Mouse (Mus musculus) ES-E14 (cell line): ENCODE results near the gene Mfsd14b. TPM values are rescaled to one million over a fixed set of nuclear protein-coding genes. Genes with fewer than 3 reads are reported as not detected.

Source experiments
- DNase-seq: peaks from one replicate; pipeline ENCODE4 v3.0.0-alpha.2; 2013; ENCODE audit warnings: low read depth, low spot score
- H3K27ac ChIP-seq: 2 replicates; pipeline ENCODE4 v1.5.1; 2012; ENCODE audit warnings: low read depth, mild to moderate bottlenecking, low read length, moderate library complexity, mixed read lengths; ENCODE audit not compliant: poor library complexity, insufficient read depth, severe bottlenecking
- H3K36me3 ChIP-seq: 2 replicates; pipeline ENCODE4 v1.6.1; 2012; ENCODE audit warnings: mild to moderate bottlenecking, low read length, moderate library complexity, mixed read lengths; ENCODE audit not compliant: control insufficient read depth, poor library complexity, insufficient read depth, severe bottlenecking
- H3K4me1 ChIP-seq, 2 experiments: fragments of 150-350 bp in 1 of 2; sonication (generic) in 1 of 2; 2 replicates each; pipeline ENCODE4 v1.6.1; 2012; ENCODE audit warnings: low read length in 2 of 2, mild to moderate bottlenecking in 1 of 2, mixed read lengths in 1 of 2; ENCODE audit not compliant: control insufficient read depth in 2 of 2, insufficient read depth in 2 of 2, poor library complexity in 1 of 2
- H3K4me3 ChIP-seq, 2 experiments: fragments of 150-350 bp in 1 of 2; sonication (generic) in 1 of 2; 2 replicates each; pipeline ENCODE4 v1.5.1; 2012; ENCODE audit warnings: low read length in 2 of 2, low read depth in 1 of 2, mild to moderate bottlenecking in 1 of 2, mixed read lengths in 1 of 2; ENCODE audit not compliant: insufficient read depth in 1 of 2, poor library complexity in 1 of 2, severe bottlenecking in 1 of 2
- H3K9ac ChIP-seq: 2 replicates; pipeline ENCODE4 v1.6.1; 2012; ENCODE audit warnings: low read depth, mild to moderate bottlenecking, low read length, mixed read lengths; ENCODE audit not compliant: poor library complexity, insufficient read depth, severe bottlenecking
- H3K9me3 ChIP-seq: fragments of 150-350 bp; sonication (generic); 2 replicates; pipeline ENCODE4 v1.6.1; 2012; ENCODE audit warnings: low read depth, mild to moderate bottlenecking, low read length; ENCODE audit not compliant: control insufficient read depth, insufficient read depth
- CHD2 ChIP-seq: IDR thresholded peaks from 2 replicates; pipeline ENCODE4 v1.6.1; 2014; ENCODE audit warnings: mild to moderate bottlenecking, low read depth, low read length, inconsistent platforms
- HCFC1 ChIP-seq: IDR thresholded peaks from 2 replicates; pipeline ENCODE4 v1.6.1; 2012; ENCODE audit warnings: low read length, inconsistent platforms, borderline replicate concordance; ENCODE audit not compliant: insufficient read depth
- MAFK ChIP-seq: IDR thresholded peaks from 2 replicates; pipeline ENCODE4 v1.6.1; 2014; ENCODE audit warnings: mild to moderate bottlenecking, low read depth, low read length, inconsistent platforms; ENCODE audit not compliant: insufficient read depth
- ZC3H11A ChIP-seq: IDR thresholded peaks from 2 replicates; pipeline ENCODE4 v1.6.1; 2012; ENCODE audit warnings: low read depth, mild to moderate bottlenecking, inconsistent platforms, low read length, borderline replicate concordance
- ZNF384 ChIP-seq: IDR thresholded peaks from 2 replicates; pipeline ENCODE4 v1.6.1; 2012; ENCODE audit warnings: low read depth, low read length, inconsistent platforms
- in situ Hi-C, 2 experiments: fragments of 600-800 bp; cut with MboI; formaldehyde crosslinking; loops; one replicate each; pipeline ENCODE4 v1.15.1; 2025; ENCODE audit warnings: low sequenced_read_pairs in 2 of 2, inconsistent platforms in 1 of 2; ENCODE audit not compliant: unreplicated experiment in 2 of 2
- total RNA-seq: library from RNA; depleted of rRNA; stranded (reverse); fragments of 300-350 nt; gene quantifications from 2 replicates; pipeline ENCODE4 v1.2.3, GENCODE M21; 2012; rRNA removed

Mfsd14b gene
- total RNA-seq, 1 experiment: 43.1 TPM

DNA sequence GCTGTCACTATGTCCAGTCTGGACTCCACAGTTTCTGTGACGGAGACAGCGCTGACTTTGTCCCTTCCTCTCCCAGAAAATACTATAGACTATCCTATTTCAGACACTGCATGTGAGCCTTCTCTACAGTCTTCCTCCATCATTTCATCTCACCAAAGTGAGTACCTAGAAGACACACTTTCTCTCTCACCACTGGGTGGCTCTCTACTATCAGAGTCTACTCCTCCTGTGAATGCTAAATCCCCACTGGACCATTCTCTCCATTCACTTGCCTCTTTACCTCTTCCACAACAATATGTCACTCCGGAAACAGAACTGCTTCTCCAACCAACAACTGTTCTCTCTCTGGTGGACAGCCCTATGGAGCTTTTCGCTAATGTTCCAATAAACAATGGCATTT lies 77.7 kb downstream of the Mfsd14b start:
- in situ Hi-C loops: no loop called here

DNA sequence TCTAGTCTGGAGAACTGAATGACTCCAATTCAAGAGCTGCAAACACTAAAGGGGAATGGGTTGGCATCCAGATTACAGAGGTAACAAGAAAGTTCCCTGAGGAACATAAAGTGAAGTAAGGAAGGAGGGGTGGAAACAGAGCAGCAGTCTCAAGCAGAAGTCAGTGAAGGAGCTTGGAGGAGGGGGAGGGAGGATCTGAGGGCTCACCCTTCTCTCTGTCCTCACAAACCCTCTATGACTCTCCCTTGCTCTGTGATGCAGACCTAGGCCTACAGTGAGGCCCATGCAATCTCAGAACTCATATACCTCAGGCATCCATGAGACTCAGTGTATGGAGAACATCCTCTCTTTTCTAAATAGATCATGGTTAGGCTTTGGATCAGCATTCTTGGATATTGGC lies 80.0 kb downstream of the Mfsd14b start, which contains the start of gene Spata31d1c:
Gene Spata31d1c (plus strand): TSS at position 301 of the 400 bp plus-strand sequence.
- no peak for DNase-seq
- Histone ChIP-seq H3K36me3 (no peaks in the 10 kb centered on the region), H3K27ac (no peak within 1 kb of the TSS), H3K4me3 (no peak within 1 kb of the TSS), H3K4me1 (no peaks in the 10 kb centered on the region), H3K9ac (no peak within 1 kb of the TSS), H3K9me3 (no peaks in the 10 kb centered on the region)
- in situ Hi-C loops: no loop called here
- TF ChIP-seq ZNF384: no peak

More for the DNA sequence above, 77.7 kb downstream of the Mfsd14b start:
- H3K9ac ChIP-seq: no peak overlapping the region
- TF ChIP-seq MAFK (no peak), ZNF384 (no peak), HCFC1 (no peak), ZC3H11A (no peak), CHD2 (no peak)
- no peak overlapping the region for H3K27ac ChIP-seq
- no peaks in the 10 kb centered on the region for H3K4me1 ChIP-seq
- H3K36me3 ChIP-seq: no peaks in the 10 kb centered on the region
- H3K9me3 ChIP-seq: no peaks in the 10 kb centered on the region
- H3K4me3 ChIP-seq: no peak overlapping the region
- DNase-seq: peak; percentile 9

Other genes with a start within 250 kb of the Mfsd14b start
- gene Cntnap3, start 209.0 kb downstream of the Mfsd14b start, total RNA-seq: 0.62 and 0.95 TPM in 2 replicates
- not detected in 2 replicates for gene Spata31, start 195.6 kb downstream of the Mfsd14b start, total RNA-seq
- not detected in 2 replicates for gene Spata31d1c, start 79.9 kb downstream of the Mfsd14b start, total RNA-seq
- not detected in 2 replicates for gene Prss47, start 60.2 kb downstream of the Mfsd14b start, total RNA-seq
- not detected in 2 replicates for gene Olfr465-ps1, start 25.1 kb upstream of the Mfsd14b start, total RNA-seq
- gene Olfr466, start 37.3 kb upstream of the Mfsd14b start, total RNA-seq: not detected in 2 replicates
- gene Nlrp4f, start 93.0 kb upstream of the Mfsd14b start, total RNA-seq: 1.1 and 4.6 TPM in 2 replicates
- 0.21 TPM in 1 of 2 replicates, not detected in the other for gene Gm10775, start 146.6 kb upstream of the Mfsd14b start, total RNA-seq
- 30.7 and 36.0 TPM in 2 replicates for gene Zfp369, start 165.8 kb upstream of the Mfsd14b start, total RNA-seq